Mouse (Mus musculus): ENCODE results near the gene Atp2a2. TPM values are rescaled to one million over a fixed set of nuclear protein-coding genes. Genes with fewer than 3 reads are reported as not detected.

Atp2a2 gene
- polyA plus RNA-seq, 1 experiment from 2014 or later: 39.1 TPM

DNA sequence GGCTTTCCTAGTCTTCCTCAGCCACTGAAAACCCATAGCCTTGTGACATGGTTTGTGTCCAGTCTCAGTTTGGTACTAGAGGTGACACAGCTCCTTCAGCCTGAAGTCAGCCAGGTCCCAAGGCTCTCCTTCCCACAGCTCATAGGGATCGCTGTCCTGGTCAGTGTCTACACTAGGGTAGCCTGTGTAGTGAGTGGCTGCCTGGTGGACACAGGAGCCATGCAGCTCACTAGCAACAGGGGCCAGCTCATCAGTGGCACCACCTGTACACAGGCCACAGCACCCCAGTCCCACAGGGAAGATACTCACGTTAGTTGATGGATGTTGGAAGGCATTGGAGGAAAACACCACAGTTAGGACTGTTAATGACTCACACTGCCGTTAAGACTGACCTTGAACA is 46.4 kb downstream of the Atp2a2 start:
- no peak overlapping the region for H3K9ac ChIP-seq (replicated peaks)
- H3K4me3 ChIP-seq: no peak overlapping the region
- no peak for ATAC-seq (replicated peaks)
- 94% methylated on average over 3 of the region's 3 CpGs for WGBS
- no peak overlapping the region for H3K4me2 ChIP-seq (replicated peaks)
- no peaks in the 10 kb centered on the region for H3K27me3 ChIP-seq
- H3K9me3 ChIP-seq: no peaks in the 10 kb centered on the region
- H3K4me1 ChIP-seq: no peaks in the 10 kb centered on the region
- H3K36me3 ChIP-seq: peaks cover 88% of the 10 kb centered on the region
- H3K27ac ChIP-seq (replicated peaks): no peak overlapping the region

DNA sequence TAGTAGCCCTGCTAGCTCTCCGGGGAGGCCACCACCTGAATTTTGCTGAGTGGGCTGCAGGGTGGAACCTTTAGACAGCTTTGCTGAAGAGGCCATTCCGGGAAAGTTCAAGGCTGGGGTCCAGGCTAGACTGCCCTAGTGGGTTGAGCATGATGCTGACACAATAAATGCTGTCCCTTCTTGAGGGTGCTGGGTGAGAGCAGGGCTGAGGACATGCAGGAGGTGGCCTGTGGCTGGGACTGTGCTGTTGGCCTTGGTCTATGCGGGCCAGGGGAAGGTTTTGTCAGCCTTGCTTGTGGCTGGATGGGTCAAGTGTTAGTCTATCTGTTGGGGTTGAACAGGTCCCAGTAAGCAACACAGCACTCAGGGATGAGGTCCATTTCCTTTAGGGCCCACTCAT is 47.1 kb downstream of the Atp2a2 start:
- H3K36me3 ChIP-seq: peaks cover 81% of the 10 kb centered on the region
- H3K4me2 ChIP-seq (replicated peaks): no peak overlapping the region
- no peak overlapping the region for H3K27ac ChIP-seq (replicated peaks)
- WGBS: 88% methylated on average over 3 of the region's 3 CpGs
- H3K27me3 ChIP-seq: no peaks in the 10 kb centered on the region
- no peak overlapping the region for H3K4me3 ChIP-seq
- H3K9ac ChIP-seq (replicated peaks): no peak overlapping the region
- no peaks in the 10 kb centered on the region for H3K9me3 ChIP-seq
- H3K4me1 ChIP-seq: no peaks in the 10 kb centered on the region
- no peak for ATAC-seq (replicated peaks)

- Histone ChIP-seq H3K27me3 (no peaks in the 10 kb centered on the region), H3K36me3 (peaks cover 77% of the 10 kb centered on the region), H3K4me1 (no peaks in the 10 kb centered on the region), H3K9me3 (no peaks in the 10 kb centered on the region), H3K4me3 (no peak overlapping the region), H3K9ac (replicated peaks) (no peak overlapping the region), H3K4me2 (replicated peaks) (no peak overlapping the region), H3K27ac (replicated peaks) (no peak overlapping the region)
- no peak for ATAC-seq (replicated peaks)
- 86% methylated on average over 4 of the region's 4 CpGs for WGBS
Observed at GRCm38 (mm10) chr5:122454442-122454841, 47.6 kb downstream of the Atp2a2 start.

GRCm38 (mm10) chr5:122453188-122453587 is 48.8 kb downstream of the Atp2a2 start:
- Histone ChIP-seq H3K36me3 (peaks cover 64% of the 10 kb centered on the region), H3K4me1 (no peaks in the 10 kb centered on the region), H3K27ac (replicated peaks) (no peak overlapping the region), H3K9ac (replicated peaks) (no peak overlapping the region), H3K9me3 (no peaks in the 10 kb centered on the region), H3K27me3 (no peaks in the 10 kb centered on the region), H3K4me2 (replicated peaks) (no peak overlapping the region), H3K4me3 (no peak overlapping the region)
- no peak for ATAC-seq (replicated peaks)
- 78% methylated on average over 6 of the region's 6 CpGs for WGBS

DNA sequence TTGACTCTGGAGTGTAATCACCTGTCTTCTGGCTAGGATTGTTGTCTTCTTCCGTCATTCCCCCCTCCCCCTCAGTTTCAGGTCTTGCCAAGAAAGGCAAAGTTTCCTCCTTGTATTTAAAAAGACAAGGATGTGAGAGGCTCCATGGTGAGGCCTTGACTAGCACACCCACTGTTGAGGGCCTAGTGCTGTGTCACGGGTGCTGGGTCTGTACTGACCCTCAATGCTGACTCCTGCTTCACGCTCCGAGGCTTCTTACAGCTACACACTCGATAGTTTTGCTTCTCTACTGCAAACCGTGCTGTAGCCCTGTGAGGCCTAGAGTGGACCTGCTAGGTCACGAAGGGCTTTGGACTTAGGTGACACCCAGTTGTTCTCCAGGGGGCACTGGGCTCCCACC is 49.8 kb downstream of the Atp2a2 start:
- Histone ChIP-seq H3K27ac (replicated peaks) (no peak overlapping the region), H3K4me3 (no peak overlapping the region), H3K9me3 (no peaks in the 10 kb centered on the region), H3K36me3 (peaks cover 56% of the 10 kb centered on the region), H3K4me2 (replicated peaks) (no peak overlapping the region), H3K27me3 (no peaks in the 10 kb centered on the region), H3K4me1 (no peaks in the 10 kb centered on the region), H3K9ac (replicated peaks) (no peak overlapping the region)
- WGBS: 86% methylated on average over 7 of the region's 7 CpGs
- ATAC-seq (replicated peaks): no peak

- H3K4me1 ChIP-seq: no peaks in the 10 kb centered on the region
- no peak for ATAC-seq (replicated peaks)
- H3K36me3 ChIP-seq: peaks cover 48% of the 10 kb centered on the region
- H3K4me2 ChIP-seq (replicated peaks): no peak overlapping the region
- no peaks in the 10 kb centered on the region for H3K9me3 ChIP-seq
- no peak overlapping the region for H3K27ac ChIP-seq (replicated peaks)
- no peak overlapping the region for H3K4me3 ChIP-seq
- H3K27me3 ChIP-seq: no peaks in the 10 kb centered on the region
- 93% methylated on average over 5 of the region's 5 CpGs for WGBS
- no peak overlapping the region for H3K9ac ChIP-seq (replicated peaks)
Observed at GRCm38 (mm10) chr5:122451324-122451723, 50.7 kb downstream of the Atp2a2 start.

- 74% methylated on average over 5 of the region's 5 CpGs for WGBS
- H3K9me3 ChIP-seq: no peaks in the 10 kb centered on the region
- no peaks in the 10 kb centered on the region for H3K27me3 ChIP-seq
- H3K4me1 ChIP-seq: no peaks in the 10 kb centered on the region
- H3K27ac ChIP-seq (replicated peaks): no peak overlapping the region
- ATAC-seq (replicated peaks): no peak
- no peak overlapping the region for H3K9ac ChIP-seq (replicated peaks)
- H3K36me3 ChIP-seq: peaks cover 45% of the 10 kb centered on the region
- no peak overlapping the region for H3K4me2 ChIP-seq (replicated peaks)
- no peak overlapping the region for H3K4me3 ChIP-seq
Observed at GRCm38 (mm10) chr5:122450913-122451317, 51.1 kb downstream of the Atp2a2 start.

- ATAC-seq (replicated peaks): no peak
- Histone ChIP-seq H3K9ac (replicated peaks) (no peak overlapping the region), H3K27ac (replicated peaks) (no peak overlapping the region), H3K36me3 (peaks cover 45% of the 10 kb centered on the region), H3K4me1 (no peaks in the 10 kb centered on the region), H3K27me3 (no peaks in the 10 kb centered on the region), H3K4me3 (no peak overlapping the region), H3K9me3 (no peaks in the 10 kb centered on the region), H3K4me2 (replicated peaks) (no peak overlapping the region)
- 39% methylated on average over 7 of the region's 7 CpGs for WGBS
Observed at GRCm38 (mm10) chr5:122449946-122450345, 52.1 kb downstream of the Atp2a2 start.

DNA sequence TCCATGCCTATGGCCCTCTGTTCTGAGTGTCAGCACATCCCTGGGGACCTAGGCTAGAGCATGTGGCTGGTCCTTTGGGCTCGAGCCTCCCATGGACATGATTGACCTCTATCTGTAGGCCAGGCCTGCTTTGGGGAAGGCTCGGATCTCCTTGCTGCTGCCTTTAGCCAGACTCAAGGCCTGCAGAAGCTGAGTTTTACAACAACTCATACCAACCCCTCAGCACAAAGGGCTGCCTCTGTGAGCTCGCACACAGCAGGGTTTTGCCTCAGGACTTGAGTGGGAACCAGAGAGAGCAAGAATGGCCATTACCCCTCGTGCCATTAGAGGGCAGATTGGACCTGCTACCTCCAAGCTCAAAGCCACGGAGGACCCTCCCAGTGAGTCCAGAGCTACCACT is 53.2 kb downstream of the Atp2a2 start:
- H3K27me3 ChIP-seq: no peaks in the 10 kb centered on the region
- peaks cover 44% of the 10 kb centered on the region for H3K36me3 ChIP-seq
- H3K9ac ChIP-seq (replicated peaks): no peak overlapping the region
- no peak for ATAC-seq (replicated peaks)
- no peaks in the 10 kb centered on the region for H3K4me1 ChIP-seq
- H3K9me3 ChIP-seq: no peaks in the 10 kb centered on the region
- 89% methylated on average over 5 of the region's 5 CpGs for WGBS
- H3K4me2 ChIP-seq (replicated peaks): no peak overlapping the region
- H3K27ac ChIP-seq (replicated peaks): no peak overlapping the region
- H3K4me3 ChIP-seq: no peak overlapping the region

DNA sequence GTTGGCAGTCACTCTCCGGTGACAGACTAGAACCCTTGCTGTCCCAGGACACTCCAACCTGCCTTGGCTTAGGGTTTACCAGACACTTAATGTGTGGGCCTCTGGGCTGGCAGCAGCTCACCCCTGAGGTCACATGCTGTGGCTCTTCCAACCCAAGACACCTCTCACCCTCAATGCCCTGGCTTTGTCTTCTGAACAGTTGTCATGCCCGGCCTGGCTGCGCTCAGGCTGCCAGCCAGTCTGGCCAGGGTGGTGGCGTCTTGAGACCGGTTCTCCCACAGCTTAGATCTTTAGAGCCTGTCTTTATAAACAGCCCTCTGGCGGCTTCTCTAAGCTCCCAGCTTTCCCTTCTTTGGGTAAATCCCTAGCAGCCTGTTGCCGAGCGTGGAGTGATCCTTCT is 54.2 kb downstream of the Atp2a2 start:
- 89% methylated on average over 8 of the region's 8 CpGs for WGBS
- Histone ChIP-seq H3K36me3 (peaks cover 44% of the 10 kb centered on the region), H3K9ac (replicated peaks) (no peak overlapping the region), H3K4me2 (replicated peaks) (no peak overlapping the region), H3K27me3 (no peaks in the 10 kb centered on the region), H3K9me3 (no peaks in the 10 kb centered on the region), H3K4me3 (no peak overlapping the region), H3K27ac (replicated peaks) (no peak overlapping the region), H3K4me1 (no peaks in the 10 kb centered on the region)
- ATAC-seq (replicated peaks): no peak

GRCm38 (mm10) chr5:122445051-122445610 is 56.9 kb downstream of the Atp2a2 start:
- 91% methylated on average over 11 of the region's 11 CpGs for WGBS

GRCm38 (mm10) chr5:122444492-122444891 is 57.5 kb downstream of the Atp2a2 start:
- no peak overlapping the region for H3K4me3 ChIP-seq
- H3K27ac ChIP-seq (replicated peaks): no peak overlapping the region
- H3K4me2 ChIP-seq (replicated peaks): no peak overlapping the region
- no peaks in the 10 kb centered on the region for H3K4me1 ChIP-seq
- no peaks in the 10 kb centered on the region for H3K27me3 ChIP-seq
- peaks cover 65% of the 10 kb centered on the region for H3K36me3 ChIP-seq
- 90% methylated on average over 10 of the region's 10 CpGs for WGBS
- no peak overlapping the region for H3K9ac ChIP-seq (replicated peaks)
- ATAC-seq (replicated peaks): no peak
- H3K9me3 ChIP-seq: no peaks in the 10 kb centered on the region

More at GRCm38 (mm10) chr5:122445051-122445610, 56.9 kb downstream of the Atp2a2 start:
- H3K4me1 ChIP-seq: no peaks in the 10 kb centered on the region
- H3K4me3 ChIP-seq: no peak overlapping the region
- no peak for ATAC-seq (replicated peaks)
- no peaks in the 10 kb centered on the region for H3K27me3 ChIP-seq
- H3K27ac ChIP-seq (replicated peaks): no peak overlapping the region
- no peaks in the 10 kb centered on the region for H3K9me3 ChIP-seq
- H3K9ac ChIP-seq (replicated peaks): no peak overlapping the region
- H3K4me2 ChIP-seq (replicated peaks): no peak overlapping the region
- H3K36me3 ChIP-seq: peaks cover 59% of the 10 kb centered on the region

DNA sequence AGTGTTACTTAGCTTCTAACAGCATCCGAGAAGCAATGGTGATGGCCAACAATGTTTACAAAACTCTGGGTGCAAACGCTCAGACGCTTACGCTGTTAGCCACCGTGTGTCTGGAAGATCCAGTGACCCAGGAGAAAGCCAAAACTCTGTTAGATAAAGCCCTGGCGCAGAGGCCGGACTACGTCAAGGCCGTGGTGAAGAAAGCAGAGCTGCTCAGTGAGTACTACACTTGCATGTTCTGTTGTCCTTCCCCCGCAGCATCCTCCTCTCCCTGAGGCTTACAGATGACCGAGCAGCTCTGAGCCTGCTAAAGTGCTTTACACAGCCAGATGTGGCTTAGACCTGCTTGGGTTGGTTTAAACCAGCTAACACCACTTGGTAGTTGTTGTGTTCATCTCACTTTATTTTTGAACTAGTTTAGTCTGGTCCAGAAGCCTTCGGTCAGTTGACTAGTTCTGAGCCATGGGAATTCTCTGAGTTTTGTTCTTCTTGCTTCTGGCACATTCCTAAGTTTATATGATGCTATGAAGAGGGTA is 61.9 kb downstream of the Atp2a2 start:
- H3K27me3 ChIP-seq: no peaks in the 10 kb centered on the region
- H3K4me1 ChIP-seq: no peaks in the 10 kb centered on the region
- H3K9ac ChIP-seq (replicated peaks): no peak overlapping the region
- H3K4me2 ChIP-seq (replicated peaks): no peak overlapping the region
- ATAC-seq (replicated peaks): no peak
- H3K36me3 ChIP-seq: peaks cover 96% of the 10 kb centered on the region
- H3K9me3 ChIP-seq: no peaks in the 10 kb centered on the region
- no peak overlapping the region for H3K4me3 ChIP-seq
- WGBS: 97% methylated on average over 12 of the region's 12 CpGs
- H3K27ac ChIP-seq (replicated peaks): no peak overlapping the region

Data from forebrain, embryonic 15.5 days (tissue).